Mouse (Mus musculus) skeletal muscle tissue, adult 2 months (tissue): ENCODE results near the gene Gstp1.
"Not testable (repeated sequence)": the region's sequence is repeated elsewhere in the genome, so short reads cannot be mapped to it uniquely, and the experiment has no call there.

Experiments used
- DNase-seq: peaks from one replicate; pipeline ENCODE4 v3.0.0-alpha.2; 2012; ENCODE audit warnings: low read depth, low spot score

The Gstp1 gene

DNA sequence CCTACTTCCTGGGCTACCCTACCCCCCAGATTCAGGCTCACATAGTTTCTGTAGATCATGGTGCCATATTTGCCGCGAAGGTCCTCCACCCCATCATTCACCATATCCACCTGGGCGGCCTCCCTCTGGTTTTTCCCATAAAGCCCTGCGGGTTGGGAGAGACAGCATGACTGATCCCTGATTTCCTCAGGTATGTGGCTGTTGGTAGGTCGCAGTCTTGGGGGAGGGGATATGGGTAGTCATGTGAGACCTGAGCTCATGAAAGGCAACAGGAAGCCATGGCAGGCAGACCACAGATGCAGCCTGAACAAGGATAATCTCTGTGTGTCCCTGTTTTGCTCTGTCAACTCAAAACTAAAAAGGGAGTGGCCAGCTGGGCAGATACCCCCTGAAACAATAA, 3.2 kb upstream of the Gstp1 start:
- DNase-seq: not testable (repeated sequence)

- not testable (repeated sequence) for DNase-seq
Observed at GRCm38 (mm10) chr19:4037154-4037787, 514 bp downstream of the Gstp1 start.

- no peak for DNase-seq
Observed at GRCm38 (mm10) chr19:4036327-4037045, 1.3 kb downstream of the Gstp1 start.

DNA sequence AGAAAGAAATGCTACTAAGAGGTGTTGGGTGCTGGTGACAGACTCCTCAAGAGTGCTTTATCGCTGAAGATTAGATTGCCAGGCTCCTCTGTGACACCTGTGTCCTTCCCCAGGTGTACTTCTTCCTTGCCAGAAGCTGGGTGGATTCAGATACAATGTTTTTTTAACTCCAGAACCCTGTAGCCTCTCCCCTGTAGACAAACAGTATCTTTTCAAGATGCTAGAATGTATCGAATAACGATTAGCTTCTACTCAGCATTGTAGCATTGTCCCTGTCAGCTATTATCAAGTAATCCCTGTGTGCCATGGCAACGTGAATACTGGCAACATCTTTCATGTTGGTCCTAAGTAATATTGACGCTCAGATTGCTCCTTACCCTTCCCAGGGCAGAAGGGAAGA, 4.0 kb downstream of the Gstp1 start:
- no peak for DNase-seq

DNA sequence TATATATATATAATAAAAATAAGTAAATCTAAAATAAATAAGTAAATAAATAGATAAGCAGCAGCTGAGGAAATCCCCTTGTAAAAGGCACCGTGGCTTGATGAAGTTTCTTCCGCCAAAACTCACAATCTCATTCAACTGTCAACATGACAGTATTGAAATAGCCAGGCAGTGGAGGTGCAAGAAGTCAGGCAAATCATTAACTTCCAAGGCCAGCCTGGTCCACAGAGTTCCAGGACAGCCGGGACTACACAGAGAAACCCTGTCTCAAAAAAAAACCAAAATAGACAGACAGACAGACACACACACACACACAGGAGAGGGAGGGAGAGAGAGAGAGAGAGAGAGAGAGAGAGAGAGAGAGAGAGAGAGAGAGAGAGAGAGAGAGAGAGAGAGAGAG, 4.5 kb downstream of the Gstp1 start:
- DNase-seq: no peak

- DNase-seq: no peak
Observed at GRCm38 (mm10) chr19:4032668-4033067, 5.1 kb downstream of the Gstp1 start.

DNA sequence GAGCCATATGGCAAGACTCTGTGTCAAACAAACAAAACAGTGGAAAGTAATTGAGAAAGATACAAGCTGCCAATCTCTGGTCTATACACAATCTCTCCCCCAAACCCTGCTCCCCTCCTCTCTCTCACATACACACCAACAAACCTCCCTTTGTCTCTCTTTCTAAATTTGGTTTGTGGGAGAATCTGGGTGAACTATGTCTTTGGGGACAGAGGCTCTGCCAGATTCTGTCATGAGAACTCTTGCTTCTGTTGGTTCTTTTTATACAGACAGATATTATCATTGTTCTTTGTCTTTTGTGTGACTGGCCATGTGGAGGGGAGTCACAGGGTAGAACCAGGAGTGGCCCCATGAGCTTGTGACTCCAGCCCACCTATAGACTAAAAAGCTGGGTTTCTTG, 10.2 kb downstream of the Gstp1 start:
- DNase-seq: no peak

GRCm38 (mm10) chr19:4023185-4023584, 14.6 kb downstream of the Gstp1 start:
- no peak for DNase-seq

GRCm38 (mm10) chr19:4018743-4019583, 18.8 kb downstream of the Gstp1 start:
- DNase-seq: peak; percentile 82

- no peak for DNase-seq
Observed at GRCm38 (mm10) chr19:4017921-4018587, 19.7 kb downstream of the Gstp1 start.

DNA sequence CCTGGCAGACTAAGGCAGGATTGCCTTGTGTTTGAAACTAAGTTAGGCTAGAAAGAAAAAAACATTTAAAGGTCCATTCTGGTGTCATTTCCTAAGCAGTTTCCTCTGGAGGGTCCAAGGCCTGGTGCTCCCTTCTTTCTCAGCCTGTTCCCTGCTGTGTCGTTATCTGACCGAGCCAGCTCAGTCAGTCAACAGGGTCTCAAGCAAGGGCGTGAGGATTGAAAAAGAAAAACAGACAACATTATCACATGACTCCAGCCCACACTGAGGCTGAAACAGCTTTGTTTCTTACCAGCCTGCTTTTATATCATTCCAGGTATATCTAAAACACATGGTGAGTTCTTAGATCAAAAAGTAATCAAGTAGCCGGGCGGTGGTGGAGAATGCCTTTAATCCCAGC, 22.1 kb downstream of the Gstp1 start:
- DNase-seq: no peak

DNA sequence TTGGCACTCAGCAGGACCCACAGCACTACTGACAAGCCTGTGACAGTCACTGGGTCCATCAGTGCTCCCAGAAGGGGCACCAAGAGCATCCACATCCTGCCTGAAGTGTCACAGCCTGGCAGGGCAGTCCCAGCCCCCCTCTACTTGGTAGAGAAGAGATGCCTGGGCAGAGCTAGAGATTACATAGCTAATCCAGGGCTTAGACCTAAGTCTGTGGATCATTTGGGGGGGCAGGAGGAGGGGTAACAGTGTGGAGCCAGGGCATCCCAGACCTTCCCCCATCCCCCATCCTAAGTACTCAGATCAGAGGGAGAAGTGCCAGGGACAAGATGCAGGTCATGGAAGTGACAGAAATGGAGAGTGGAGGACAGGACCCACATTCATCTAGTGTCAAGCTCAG, 23.0 kb downstream of the Gstp1 start:
- DNase-seq: no peak

DNA sequence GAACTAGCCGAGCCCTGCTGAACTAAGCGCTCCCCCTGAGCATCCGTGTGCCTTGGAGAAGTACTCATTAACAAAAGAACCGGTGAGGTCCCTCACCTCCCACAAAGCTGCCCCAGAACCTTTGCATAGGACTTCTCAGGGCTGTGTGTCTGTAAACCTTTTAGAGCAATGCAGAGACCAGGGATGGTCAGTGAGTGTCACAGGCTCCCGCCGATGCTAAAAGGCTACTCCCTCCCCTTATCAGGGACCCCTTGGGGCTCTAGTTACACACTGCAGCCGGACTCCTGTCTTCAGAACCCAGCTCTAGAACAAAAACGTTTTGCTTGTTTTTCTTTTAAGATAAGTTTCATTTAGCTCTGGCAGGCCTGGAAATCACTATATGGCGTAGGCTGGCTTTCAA, 24.7 kb downstream of the Gstp1 start:
- DNase-seq: no peak

DNA sequence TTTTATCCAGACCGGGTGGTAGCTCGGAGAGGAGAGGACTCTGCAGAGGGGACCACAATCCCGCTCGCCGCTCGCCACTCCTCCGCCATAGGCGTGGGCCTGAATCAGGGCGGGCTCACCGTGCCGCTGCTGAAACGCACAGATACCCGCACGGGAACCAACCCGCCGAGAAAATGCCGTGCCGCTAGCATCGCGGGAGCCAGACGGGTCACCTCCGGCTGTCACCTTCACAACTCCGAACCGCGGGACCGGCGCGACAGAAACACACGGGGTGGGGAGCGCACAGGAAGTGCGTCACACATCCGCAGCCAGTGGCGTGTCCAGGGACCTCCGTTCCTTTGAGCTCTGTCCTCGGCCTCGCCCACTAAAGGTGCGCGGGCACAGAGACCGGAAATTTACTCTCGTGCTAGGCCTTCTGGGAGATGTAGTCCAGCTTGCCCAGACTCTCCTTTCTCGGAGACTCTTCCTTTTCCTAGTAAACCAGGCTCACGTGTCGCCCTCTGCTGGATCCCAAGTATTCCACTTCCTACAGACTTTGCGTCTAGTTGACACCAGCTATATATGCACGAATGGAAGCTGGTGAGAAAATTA, 25.3 kb downstream of the Gstp1 start, which contains the start of gene Ndufv1:
Gene Ndufv1, minus strand, starts transcription at position 375 of the 591 bp plus-strand sequence.
- DNase-seq: peak; percentile 97

DNA sequence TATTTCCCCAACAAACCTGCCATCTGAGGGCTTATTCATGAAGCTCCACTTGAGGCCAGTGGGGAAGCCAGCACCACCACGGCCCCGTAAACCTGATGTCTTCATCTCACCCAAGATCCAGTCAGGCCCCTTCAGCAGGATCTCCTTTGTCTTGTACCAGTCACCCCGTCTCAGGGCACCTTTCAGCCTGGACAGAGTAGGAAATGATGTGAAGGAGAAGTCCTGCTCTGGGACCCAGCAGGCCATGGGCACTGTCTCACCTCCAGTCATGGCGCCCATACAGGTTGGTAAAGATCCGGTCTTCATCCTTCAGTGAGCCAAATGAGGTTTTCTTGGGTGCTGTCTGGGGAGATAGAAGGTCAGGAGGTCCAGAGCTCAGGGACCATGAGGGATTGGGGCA, 26.7 kb downstream of the Gstp1 start:
- DNase-seq: no peak

DNA sequence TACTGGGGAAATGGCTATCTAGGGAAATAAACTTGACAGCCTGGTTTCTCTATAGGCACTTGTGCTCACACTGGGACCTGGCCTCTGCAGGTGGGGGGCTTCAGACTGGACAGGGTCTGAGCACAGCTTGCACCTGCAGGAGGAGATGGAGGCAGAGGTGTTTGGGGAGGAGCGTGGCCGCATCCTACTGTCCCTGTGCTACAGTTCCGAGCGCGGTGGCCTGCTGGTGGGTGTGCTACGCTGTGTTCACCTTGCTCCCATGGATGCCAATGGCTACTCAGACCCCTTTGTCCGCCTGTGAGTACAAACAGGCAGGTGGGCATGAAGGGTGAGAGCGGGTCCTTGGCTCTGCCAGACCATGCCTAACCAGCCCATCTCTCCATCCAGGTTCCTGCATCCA, 31.8 kb downstream of the Gstp1 start:
- no peak for DNase-seq

GRCm38 (mm10) chr19:4005091-4005490, 32.7 kb downstream of the Gstp1 start:
- no peak for DNase-seq

DNA sequence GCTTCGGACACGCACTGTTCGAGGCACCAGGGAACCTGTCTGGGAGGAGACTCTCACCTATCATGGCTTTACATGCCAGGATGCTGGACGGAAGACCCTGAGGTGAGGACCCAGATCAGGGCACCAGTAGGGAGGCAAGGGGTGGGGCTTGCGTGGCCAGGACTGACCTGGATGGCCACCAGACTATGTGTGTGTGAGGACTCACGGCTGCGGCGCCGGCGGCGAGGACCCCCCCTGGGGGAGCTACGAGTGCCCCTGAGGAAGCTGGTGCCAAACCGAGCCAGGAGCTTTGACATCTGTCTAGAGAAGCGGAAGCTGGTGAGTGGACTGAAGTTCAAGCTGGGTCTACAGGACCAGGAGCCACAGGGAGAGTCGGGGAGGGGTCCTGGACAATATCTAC, 33.5 kb downstream of the Gstp1 start:
- DNase-seq: no peak

GRCm38 (mm10) chr19:4003641-4004040, 34.1 kb downstream of the Gstp1 start:
- DNase-seq: no peak

- no peak for DNase-seq
Observed at GRCm38 (mm10) chr19:4003112-4003511, 34.7 kb downstream of the Gstp1 start, which contains the start of gene Doc2g. Doc2g (plus strand) TSS chr19:4003313.

- no peak for DNase-seq
Observed at GRCm38 (mm10) chr19:4001752-4002151, 36.0 kb downstream of the Gstp1 start.
